In genomic region chr12:17696395-17696794, GRCm38 (mm10) we compare ENCODE assay signal across 29 mouse cellular contexts.
"Had no signal": no experiment of that assay in that cellular context is flagged by ENCODE, and none has a peak within 500 bp of the region (broad histone marks: within the 10 kb centered on the region; RNA-seq: fewer than 3 reads in every experiment).

No protein-coding gene starts in this region.

- DNase-seq: gastrocnemius, postnatal 10 days; gastrocnemius, postnatal 25 days; heart, adult 18-20 months; heart, postnatal 10 days; heart, postnatal 4 days; kidney, adult 11 months; kidney, adult 2 months; kidney, adult 9 months; kidney, postnatal 14 days; kidney, postnatal 36 days; layer of hippocampus, adult 9-11 months; layer of hippocampus, postnatal 36 days; liver; liver, embryonic 13.5 days; liver, postnatal 0 days had no signal

- H3K9ac ChIP-seq: heart, embryonic 12.5 days; hindbrain, embryonic 12.5 days; hindbrain, embryonic 15.5 days; kidney, embryonic 15.5 days; limb, embryonic 12.5 days; liver, embryonic 13.5 days; liver, embryonic 15.5 days; liver, postnatal 0 days had no signal

- H3K27ac ChIP-seq: heart, embryonic 10.5 days; hindbrain, embryonic 10.5 days; hindbrain, embryonic 12.5 days; hindbrain, embryonic 15.5 days; hindbrain, postnatal 0 days; kidney, embryonic 15.5 days; kidney, postnatal 0 days; left cerebral cortex, adult 2 months; limb, embryonic 10.5 days; limb, embryonic 12.5 days; liver, embryonic 13.5 days; liver, embryonic 15.5 days had no signal

- H3K4me2 ChIP-seq: heart, embryonic 12.5 days; hindbrain, embryonic 12.5 days; hindbrain, embryonic 15.5 days; kidney, embryonic 15.5 days; limb, embryonic 12.5 days; liver, embryonic 11.5 days; liver, embryonic 13.5 days; liver, embryonic 15.5 days had no signal

- ATAC-seq: hindbrain, postnatal 0 days; intestine, embryonic 16.5 days; liver, postnatal 0 days had no signal

- H3K36me3 ChIP-seq: heart, embryonic 10.5 days; heart, embryonic 12.5 days; hindbrain, embryonic 10.5 days; hindbrain, embryonic 12.5 days; hindbrain, embryonic 15.5 days; kidney, embryonic 15.5 days; limb, embryonic 10.5 days; limb, embryonic 12.5 days; liver, embryonic 13.5 days; liver, embryonic 15.5 days had no signal

- H3K4me3 ChIP-seq: heart, embryonic 10.5 days; heart, embryonic 12.5 days; hindbrain, embryonic 10.5 days; hindbrain, embryonic 12.5 days; hindbrain, embryonic 15.5 days; kidney, embryonic 15.5 days; left cerebral cortex, adult 2 months; limb, embryonic 10.5 days; limb, embryonic 12.5 days; liver, embryonic 13.5 days; liver, embryonic 15.5 days had no signal

- H3K27me3 ChIP-seq: heart, embryonic 12.5 days; hindbrain, embryonic 15.5 days; kidney, embryonic 15.5 days had no signal

- H3K9me3 ChIP-seq: heart, embryonic 10.5 days; heart, embryonic 12.5 days; hindbrain, embryonic 10.5 days; hindbrain, embryonic 12.5 days; hindbrain, embryonic 15.5 days; kidney, embryonic 15.5 days; limb, embryonic 10.5 days; limb, embryonic 12.5 days; liver, embryonic 13.5 days; liver, embryonic 15.5 days had no signal
